Mouse (Mus musculus): ENCODE data around the gene Wdr1. TPM values are rescaled to one million over a fixed set of nuclear protein-coding genes. Genes with fewer than 3 reads are reported as not detected.

Wdr1 gene
- polyA plus RNA-seq, 1 experiment from 2014 or later = 210 TPM

DNA sequence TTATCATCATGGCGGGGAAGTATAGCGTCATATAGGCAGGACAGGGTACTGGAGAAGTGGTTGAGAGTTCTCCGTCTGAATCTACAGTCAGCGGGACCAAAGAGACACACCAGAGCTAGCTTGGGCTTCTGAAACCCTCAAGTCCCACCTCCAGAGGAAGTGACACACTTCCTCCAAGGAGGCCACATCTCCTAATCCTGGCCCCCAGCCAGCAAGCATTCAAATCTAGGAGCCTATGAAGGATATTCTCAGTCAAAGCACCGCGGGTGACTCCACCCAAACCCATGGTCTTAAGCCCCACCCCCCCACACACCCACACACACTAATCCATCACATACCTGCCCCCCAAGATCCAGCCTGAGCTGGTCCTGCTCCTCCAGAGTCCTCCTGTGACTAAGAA lies 69.1 kb downstream of the Wdr1 start:
- ATAC-seq (ENCODE audit: low FRiP score, low TSS enrichment) = no peak
- WGBS = 88% methylated on average over 6 of the region's 6 CpGs
- no peaks in the 10 kb centered on the region for H3K9me3 ChIP-seq (ENCODE audit: control insufficient read depth, low read length)

DNA sequence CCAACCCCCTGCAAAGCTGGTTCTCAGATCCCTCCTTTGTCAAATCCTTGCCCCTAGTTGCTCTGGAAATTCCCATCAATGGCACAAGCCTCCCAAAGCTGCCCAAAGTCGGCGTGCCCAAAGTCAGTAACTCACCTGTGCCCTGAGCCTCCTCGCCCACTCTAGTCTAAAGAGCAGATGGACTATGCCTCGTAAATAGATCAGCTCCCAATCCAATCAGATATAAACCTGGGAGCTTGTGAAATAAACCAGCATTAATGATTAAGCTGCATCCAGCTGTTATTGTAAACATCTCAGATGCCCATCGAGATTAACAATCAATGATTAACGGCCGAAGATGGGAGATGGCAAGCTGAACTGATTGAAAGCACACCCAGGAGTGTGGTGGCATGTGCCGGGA lies 71.3 kb downstream of the Wdr1 start:
- no peak for ATAC-seq (ENCODE audit: low FRiP score, low TSS enrichment)
- 83% methylated on average over 8 of the region's 8 CpGs for WGBS
- H3K9ac ChIP-seq (ENCODE audit: low read depth, low read length) = no peak overlapping the region

More for the DNA sequence above, 69.1 kb downstream of the Wdr1 start:
- H3K4me2 ChIP-seq (replicated peaks; ENCODE audit: low read depth, low read length) = no peak overlapping the region
- H3K4me1 ChIP-seq (ENCODE audit: control insufficient read depth, insufficient read depth, low read length) = no peaks in the 10 kb centered on the region
- H3K4me3 ChIP-seq (ENCODE audit: low read length) = no peak overlapping the region
- no peak overlapping the region for H3K27ac ChIP-seq (ENCODE audit: low read depth, low read length)
- H3K27me3 ChIP-seq (ENCODE audit: control insufficient read depth, insufficient read depth, low read length) = no peaks in the 10 kb centered on the region
- H3K36me3 ChIP-seq (ENCODE audit: control insufficient read depth, insufficient read depth, low read length) = no peaks in the 10 kb centered on the region
- no peak overlapping the region for H3K9ac ChIP-seq (ENCODE audit: low read depth, low read length)

DNA sequence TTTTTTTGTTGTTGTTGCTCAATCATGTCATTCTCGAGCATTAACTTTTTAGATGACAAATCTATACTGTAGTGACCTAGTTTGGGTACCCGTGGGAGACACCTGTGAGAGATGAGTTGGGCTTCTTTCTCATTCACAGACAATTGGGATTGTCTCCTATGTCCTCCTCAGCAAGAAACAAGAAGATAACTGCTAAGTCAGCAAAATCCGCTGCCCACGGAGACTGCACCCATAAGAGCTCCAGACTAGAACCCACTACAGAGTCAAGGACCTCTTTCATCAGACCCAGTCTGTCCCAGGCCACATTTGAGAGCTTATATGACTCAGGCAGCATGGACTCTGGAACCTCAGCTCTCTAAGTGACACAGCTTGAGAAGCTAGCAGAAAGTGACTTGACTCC lies 73.3 kb downstream of the Wdr1 start:
- H3K4me2 ChIP-seq (replicated peaks; ENCODE audit: low read depth, low read length) = no peak overlapping the region
- no peaks in the 10 kb centered on the region for H3K36me3 ChIP-seq (ENCODE audit: control insufficient read depth, insufficient read depth, low read length)
- no peak overlapping the region for H3K4me3 ChIP-seq (ENCODE audit: low read length)
- no peaks in the 10 kb centered on the region for H3K27me3 ChIP-seq (ENCODE audit: control insufficient read depth, insufficient read depth, low read length)
- ATAC-seq (ENCODE audit: low FRiP score, low TSS enrichment) = no peak
- no peak overlapping the region for H3K27ac ChIP-seq (ENCODE audit: low read depth, low read length)
- H3K9me3 ChIP-seq (ENCODE audit: control insufficient read depth, low read length) = no peaks in the 10 kb centered on the region
- WGBS = 87% methylated on average over 4 of the region's 4 CpGs
- H3K4me1 ChIP-seq (ENCODE audit: control insufficient read depth, insufficient read depth, low read length) = no peaks in the 10 kb centered on the region
- H3K9ac ChIP-seq (ENCODE audit: low read depth, low read length) = no peak overlapping the region

More for the DNA sequence above, 71.3 kb downstream of the Wdr1 start:
- Histone ChIP-seq H3K36me3 (ENCODE audit: control insufficient read depth, insufficient read depth, low read length) (no peaks in the 10 kb centered on the region), H3K27ac (ENCODE audit: low read depth, low read length) (no peak overlapping the region), H3K27me3 (ENCODE audit: control insufficient read depth, insufficient read depth, low read length) (no peaks in the 10 kb centered on the region), H3K4me3 (ENCODE audit: low read length) (no peak overlapping the region), H3K9me3 (ENCODE audit: control insufficient read depth, low read length) (no peaks in the 10 kb centered on the region), H3K4me1 (ENCODE audit: control insufficient read depth, insufficient read depth, low read length) (no peaks in the 10 kb centered on the region), H3K4me2 (replicated peaks; ENCODE audit: low read depth, low read length) (no peak overlapping the region)

DNA sequence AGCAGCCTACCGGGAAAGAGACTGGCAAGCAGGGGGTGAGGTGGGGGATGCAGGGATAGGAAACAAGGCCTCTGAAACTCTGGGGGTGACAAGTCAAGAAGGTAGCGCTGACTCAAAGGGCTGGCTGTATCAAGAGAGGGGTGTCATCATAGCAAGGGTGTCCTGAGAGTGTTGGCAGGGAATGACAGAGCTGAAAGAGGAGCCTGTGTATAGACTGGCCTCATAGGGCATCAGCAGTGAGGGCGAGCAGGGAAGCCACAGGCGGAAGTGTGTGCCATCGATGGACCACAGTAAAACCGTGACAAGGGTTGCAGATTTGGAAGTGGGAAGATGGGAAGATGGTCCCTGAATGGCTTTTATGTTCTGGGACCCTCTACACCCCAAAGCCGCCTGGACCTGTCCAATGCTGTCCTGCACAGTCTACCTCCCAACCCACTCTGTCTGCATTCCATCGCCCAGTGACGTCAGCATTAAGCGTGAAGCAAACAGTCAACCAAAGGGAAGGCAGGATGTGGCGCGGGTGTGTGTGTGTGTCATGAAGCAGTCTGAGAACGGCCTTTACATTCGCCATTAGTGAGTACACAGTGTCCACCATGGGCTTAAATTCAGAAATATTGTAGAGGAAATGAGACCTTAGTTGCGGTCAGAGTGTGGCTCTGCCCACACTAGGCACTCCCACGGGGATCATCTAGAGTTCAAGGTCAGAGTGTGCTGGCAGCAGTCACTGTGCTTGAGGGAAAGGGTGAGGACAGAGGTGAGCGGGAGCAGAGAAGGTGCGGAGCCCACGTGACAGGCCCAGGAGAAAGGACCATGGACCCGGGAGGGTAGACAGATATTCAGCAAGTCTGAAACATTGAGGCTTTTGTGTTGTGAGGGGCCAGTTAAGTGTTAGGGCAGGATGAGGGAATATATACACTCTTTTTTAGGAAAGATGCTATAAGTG lies 74.1 kb downstream of the Wdr1 start:
- Histone ChIP-seq H3K9me3 (ENCODE audit: control insufficient read depth, low read length) (no peaks in the 10 kb centered on the region), H3K9ac (ENCODE audit: low read depth, low read length) (no peak overlapping the region)

DNA sequence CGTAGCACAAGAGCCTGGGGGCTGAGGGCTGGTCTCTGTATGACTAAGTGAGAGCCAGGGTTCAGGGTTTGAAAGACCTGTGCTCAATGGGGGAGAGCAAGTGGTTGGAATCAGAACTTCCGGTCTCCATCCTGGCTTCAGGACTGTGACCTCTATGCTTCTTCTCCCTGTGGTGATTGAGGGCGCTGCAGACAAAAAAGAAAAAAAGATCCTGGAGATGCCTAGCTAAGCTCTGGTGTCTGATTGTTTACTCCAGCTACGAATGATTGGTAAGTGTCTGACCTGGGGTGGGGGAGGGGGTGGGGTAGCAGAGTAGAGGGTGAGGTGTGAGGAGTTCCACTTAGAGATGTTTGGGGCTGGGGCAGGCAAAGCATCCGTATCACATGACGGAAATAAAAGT lies 75.0 kb downstream of the Wdr1 start:
- Histone ChIP-seq H3K36me3 (ENCODE audit: control insufficient read depth, insufficient read depth, low read length) (no peaks in the 10 kb centered on the region), H3K27me3 (ENCODE audit: control insufficient read depth, insufficient read depth, low read length) (no peaks in the 10 kb centered on the region), H3K4me3 (ENCODE audit: low read length) (no peak overlapping the region), H3K27ac (ENCODE audit: low read depth, low read length) (no peak overlapping the region), H3K9ac (ENCODE audit: low read depth, low read length) (no peak overlapping the region), H3K9me3 (ENCODE audit: control insufficient read depth, low read length) (no peaks in the 10 kb centered on the region), H3K4me1 (ENCODE audit: control insufficient read depth, insufficient read depth, low read length) (no peaks in the 10 kb centered on the region), H3K4me2 (replicated peaks; ENCODE audit: low read depth, low read length) (no peak overlapping the region)
- no peak for ATAC-seq (ENCODE audit: low FRiP score, low TSS enrichment)
- 56% methylated on average over 6 of the region's 6 CpGs for WGBS

More for the DNA sequence above, 74.1 kb downstream of the Wdr1 start:
- 69% methylated on average over 20 of the region's 20 CpGs for WGBS
- no peak overlapping the region for H3K4me2 ChIP-seq (replicated peaks; ENCODE audit: low read depth, low read length)
- no peaks in the 10 kb centered on the region for H3K36me3 ChIP-seq (ENCODE audit: control insufficient read depth, insufficient read depth, low read length)
- no peaks in the 10 kb centered on the region for H3K4me1 ChIP-seq (ENCODE audit: control insufficient read depth, insufficient read depth, low read length)
- no peak overlapping the region for H3K4me3 ChIP-seq (ENCODE audit: low read length)
- no peak overlapping the region for H3K27ac ChIP-seq (ENCODE audit: low read depth, low read length)
- ATAC-seq (ENCODE audit: low FRiP score, low TSS enrichment) = no peak
- H3K27me3 ChIP-seq (ENCODE audit: control insufficient read depth, insufficient read depth, low read length) = no peaks in the 10 kb centered on the region

DNA sequence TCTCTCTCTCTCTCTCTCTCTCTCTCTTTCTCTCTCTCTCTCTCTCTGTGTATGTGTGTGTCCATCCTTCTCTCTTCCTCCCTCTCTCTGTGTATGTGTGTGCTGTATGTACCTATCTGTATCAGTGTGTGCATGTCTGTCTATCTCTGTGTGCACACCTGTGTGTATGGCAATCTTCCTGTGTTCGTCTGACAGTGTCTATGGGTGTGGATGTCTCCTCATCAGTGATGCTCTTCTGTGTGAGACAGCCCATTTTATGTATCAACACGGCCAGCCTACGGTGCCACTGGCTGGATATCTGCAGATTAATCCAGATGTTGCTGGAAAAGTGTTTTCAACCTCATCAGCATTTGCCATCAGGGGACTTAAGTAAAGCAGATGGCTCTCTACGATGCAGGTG lies 75.8 kb downstream of the Wdr1 start:
- H3K27ac ChIP-seq (ENCODE audit: low read depth, low read length) = no peak overlapping the region
- no peak for ATAC-seq (ENCODE audit: low FRiP score, low TSS enrichment)
- WGBS = 84% methylated on average over 4 of the region's 4 CpGs
- no peaks in the 10 kb centered on the region for H3K36me3 ChIP-seq (ENCODE audit: control insufficient read depth, insufficient read depth, low read length)
- H3K4me2 ChIP-seq (replicated peaks; ENCODE audit: low read depth, low read length) = no peak overlapping the region
- no peaks in the 10 kb centered on the region for H3K4me1 ChIP-seq (ENCODE audit: control insufficient read depth, insufficient read depth, low read length)
- H3K4me3 ChIP-seq (ENCODE audit: low read length) = no peak overlapping the region
- H3K9me3 ChIP-seq (ENCODE audit: control insufficient read depth, low read length) = no peaks in the 10 kb centered on the region
- no peak overlapping the region for H3K9ac ChIP-seq (ENCODE audit: low read depth, low read length)
- H3K27me3 ChIP-seq (ENCODE audit: control insufficient read depth, insufficient read depth, low read length) = no peaks in the 10 kb centered on the region

DNA sequence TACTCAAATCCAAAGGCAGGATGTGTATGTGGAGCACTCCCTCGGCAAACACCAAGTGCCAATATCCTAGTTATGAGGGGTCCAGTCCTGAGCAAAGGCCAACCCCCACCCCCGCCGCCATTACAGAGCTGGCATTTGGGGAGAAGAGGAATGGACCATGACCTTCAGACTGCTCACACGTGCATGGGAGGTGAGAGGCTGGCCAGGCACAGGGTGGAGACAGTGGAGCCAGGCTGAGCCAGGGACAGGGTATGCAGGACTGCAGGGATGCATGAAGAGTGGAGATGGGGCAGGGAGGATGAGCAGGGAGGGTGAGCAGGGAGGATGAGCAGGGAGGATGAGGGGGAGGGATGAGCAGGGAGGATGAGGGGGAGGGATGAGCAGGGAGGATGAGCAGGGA lies 77.1 kb downstream of the Wdr1 start:
- Histone ChIP-seq H3K9me3 (ENCODE audit: control insufficient read depth, low read length) (no peaks in the 10 kb centered on the region), H3K27me3 (ENCODE audit: control insufficient read depth, insufficient read depth, low read length) (no peaks in the 10 kb centered on the region), H3K4me1 (ENCODE audit: control insufficient read depth, insufficient read depth, low read length) (peaks cover 4% of the 10 kb centered on the region; the same call in 1 of the 2 replicates), H3K4me2 (replicated peaks; ENCODE audit: low read depth, low read length) (no peak overlapping the region), H3K4me3 (ENCODE audit: low read length) (no peak overlapping the region), H3K9ac (ENCODE audit: low read depth, low read length) (no peak overlapping the region), H3K27ac (ENCODE audit: low read depth, low read length) (no peak overlapping the region), H3K36me3 (ENCODE audit: control insufficient read depth, insufficient read depth, low read length) (no peaks in the 10 kb centered on the region)
- WGBS = 66% methylated on average over 4 of the region's 4 CpGs
- no peak for ATAC-seq (ENCODE audit: low FRiP score, low TSS enrichment)

DNA sequence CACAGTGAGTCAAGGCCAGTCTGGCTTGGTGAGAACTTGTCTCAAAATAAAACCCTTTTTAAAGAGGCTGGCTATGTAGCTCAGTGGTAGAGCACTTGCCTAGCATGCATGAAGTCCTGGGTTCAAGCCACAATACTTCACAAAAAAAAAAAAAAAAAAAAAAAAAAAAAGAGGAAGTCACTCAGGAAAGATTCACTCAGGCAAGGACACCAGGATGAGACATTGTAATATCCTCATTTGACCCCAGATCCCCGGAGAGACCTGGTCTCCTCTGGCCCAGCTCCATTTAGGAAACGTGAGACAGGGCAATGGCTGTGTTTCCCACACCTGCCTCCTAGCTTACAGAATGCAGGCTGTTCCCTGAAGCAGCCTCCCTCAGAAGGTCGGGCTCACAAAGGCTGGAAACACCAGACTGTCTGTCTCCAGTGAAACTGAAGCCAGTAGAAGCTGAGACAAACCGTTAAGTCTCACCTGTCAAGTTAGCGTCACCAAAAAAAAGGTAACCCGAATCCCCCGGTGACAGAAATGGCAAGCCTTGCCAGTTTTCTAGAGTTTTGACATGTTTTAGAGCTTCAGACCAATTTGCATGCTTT lies 79.4 kb downstream of the Wdr1 start:
- H3K9ac ChIP-seq (ENCODE audit: low read depth, low read length) = no peak overlapping the region
- H3K27ac ChIP-seq (ENCODE audit: low read depth, low read length) = no peak overlapping the region
- WGBS = 47% methylated on average over 7 of the region's 7 CpGs
- H3K4me3 ChIP-seq (ENCODE audit: low read length) = no peak overlapping the region
- H3K27me3 ChIP-seq (ENCODE audit: control insufficient read depth, insufficient read depth, low read length) = no peaks in the 10 kb centered on the region
- no peak overlapping the region for H3K4me2 ChIP-seq (replicated peaks; ENCODE audit: low read depth, low read length)
- H3K4me1 ChIP-seq (ENCODE audit: control insufficient read depth, insufficient read depth, low read length) = peaks cover 21% of the 10 kb centered on the region; the same call in 1 of the 2 replicates
- no peaks in the 10 kb centered on the region for H3K9me3 ChIP-seq (ENCODE audit: control insufficient read depth, low read length)
- no peak for ATAC-seq (ENCODE audit: low FRiP score, low TSS enrichment)
- H3K36me3 ChIP-seq (ENCODE audit: control insufficient read depth, insufficient read depth, low read length) = no peaks in the 10 kb centered on the region
